Mouse (Mus musculus) erythroblast, adult 5-6 weeks (primary cell): ENCODE data around the gene Lsamp. TPM values are rescaled to one million over a fixed set of nuclear protein-coding genes. Genes with fewer than 3 reads are reported as not detected.

Experiments used
- ATAC-seq: replicated peaks from 2 replicates; pipeline ENCODE4 v1.8.0; 2016; ENCODE audit warnings: moderate number of reproducible peaks, mild to moderate bottlenecking, moderate TSS enrichment, inconsistent platforms; ENCODE audit not compliant: poor library complexity, low FRiP score, severe bottlenecking
- total RNA-seq, 2 experiments: library from RNA; stranded (forward) in 1 of 2; stranded (reverse) in 1 of 2; fragments of 150-400 nt in 1 of 2; fragments of 200-764, 138-1000 nt in 1 of 2; gene quantifications; 2 replicates each; pipeline versions ENCODE4 v1.2.3 to v1.2.4; 2015 to 2017; ENCODE audit warnings: low replicate concordance in 2 of 2

The Lsamp gene
- total RNA-seq, 2 experiments from 2014 or later, result not detected

DNA sequence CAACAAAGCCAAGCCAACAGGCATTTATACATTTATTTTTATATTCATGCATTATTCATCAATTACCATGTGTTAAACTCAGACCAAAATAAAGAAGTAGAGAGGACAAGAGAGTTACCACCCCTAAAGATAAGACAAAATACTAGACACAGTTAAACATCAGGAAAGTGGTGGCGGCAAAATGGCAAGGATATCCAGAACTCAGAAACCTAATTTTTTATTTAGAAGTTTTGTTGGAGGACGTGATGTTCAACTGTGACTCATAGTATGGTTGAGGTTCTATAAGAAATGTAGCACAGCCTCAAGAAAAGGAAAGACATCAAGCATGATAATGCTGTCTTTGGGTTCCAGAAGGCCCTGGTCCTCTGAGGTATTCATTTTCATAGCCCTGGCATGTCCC, 1104.5 kb downstream of the Lsamp start:
- no peak for ATAC-seq

DNA sequence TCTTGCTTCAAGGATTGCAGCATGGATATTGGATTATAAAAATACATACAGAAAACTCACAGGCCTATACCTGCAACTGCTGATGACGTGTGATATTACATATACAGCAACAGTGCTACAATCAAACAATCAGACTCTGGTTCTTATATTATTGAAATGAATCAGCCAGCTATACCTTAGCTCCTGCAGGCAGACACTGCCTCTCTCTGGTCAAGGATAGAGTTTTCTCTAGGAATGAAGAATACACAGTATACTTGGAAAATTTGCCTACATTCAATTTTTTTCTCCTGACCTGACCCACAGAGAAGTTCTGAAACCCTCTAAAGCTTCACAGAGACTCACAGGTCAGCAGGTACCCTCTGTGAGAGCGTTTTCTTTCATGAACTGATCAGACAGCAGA, 1105.9 kb downstream of the Lsamp start:
- ATAC-seq, result no peak

DNA sequence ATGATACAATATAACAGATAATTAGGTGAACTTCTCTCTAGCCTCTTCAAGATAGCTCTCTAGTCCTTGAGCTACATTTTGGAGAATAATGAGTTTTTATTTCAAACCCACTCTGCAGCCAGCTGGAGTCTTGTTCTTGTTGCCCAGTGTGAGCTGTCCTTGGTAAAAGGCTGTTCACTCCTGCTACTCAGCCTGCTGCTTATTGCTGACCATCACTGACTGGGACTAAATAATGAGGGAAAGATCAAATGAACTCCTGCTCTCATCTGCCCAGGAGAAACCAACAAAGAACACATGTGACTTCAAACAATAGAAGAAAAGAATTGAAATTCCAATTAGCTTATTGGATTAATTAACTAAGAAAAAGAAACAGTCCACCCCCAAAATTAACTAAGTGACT, 1107.1 kb downstream of the Lsamp start:
- ATAC-seq, result no peak

DNA sequence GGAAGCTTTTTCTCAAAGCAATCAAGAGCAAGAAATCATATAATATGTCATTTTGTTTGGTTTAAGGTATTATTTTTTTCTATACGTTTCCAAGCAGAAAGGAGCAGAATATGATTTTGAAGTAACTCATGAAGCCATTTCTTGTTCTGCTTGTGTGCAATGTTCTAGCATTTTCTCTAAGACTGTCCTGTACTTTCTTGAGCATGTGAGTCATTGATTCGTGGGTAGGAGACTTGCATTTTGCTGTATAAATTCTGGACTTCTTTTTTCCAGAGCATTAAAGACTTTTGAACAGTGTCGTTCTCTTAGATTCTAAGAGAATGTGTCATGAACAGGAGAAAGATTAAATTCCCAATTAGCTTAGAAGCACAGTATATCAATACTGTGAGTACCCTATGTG, 1118.6 kb downstream of the Lsamp start:
- no peak for ATAC-seq

DNA sequence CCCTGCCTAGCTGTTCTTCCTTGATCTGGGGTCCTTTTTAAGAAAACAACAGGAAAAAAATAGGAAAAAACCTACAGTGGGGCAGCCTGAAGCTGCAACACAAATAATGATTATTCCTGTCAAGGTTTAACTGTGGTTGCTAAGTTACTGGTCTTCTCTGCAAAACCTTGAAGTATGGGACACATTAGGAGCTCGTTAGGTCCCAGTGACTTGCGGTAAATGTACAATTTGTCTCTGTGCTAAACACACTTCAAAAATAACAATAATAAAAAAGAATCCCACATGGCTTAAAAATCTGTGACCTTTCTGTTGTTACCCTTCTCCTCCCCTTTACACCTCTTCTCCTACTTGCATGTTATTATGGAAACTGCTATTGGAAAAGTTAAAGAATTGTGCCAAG, 1140.2 kb downstream of the Lsamp start:
- no peak for ATAC-seq

DNA sequence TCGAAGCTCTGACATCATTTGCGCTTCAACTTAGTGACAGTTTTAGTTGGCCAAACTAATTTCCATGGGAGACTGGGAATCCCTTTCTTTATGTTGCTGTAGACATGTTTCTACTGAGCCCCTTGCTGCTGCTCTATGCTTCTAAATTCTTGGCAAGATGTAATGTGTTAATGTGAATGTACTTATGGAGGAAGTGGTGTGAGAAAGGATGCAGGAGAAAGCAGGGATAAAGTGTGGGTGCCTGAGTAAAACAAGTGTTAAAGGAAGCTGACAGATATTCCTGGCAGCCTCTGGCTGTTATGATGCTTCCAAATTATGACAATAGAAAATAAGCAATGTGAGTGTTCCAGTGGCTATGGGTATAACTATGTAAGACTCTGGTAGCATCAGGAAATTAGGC, 1140.9 kb downstream of the Lsamp start:
- no peak for ATAC-seq

DNA sequence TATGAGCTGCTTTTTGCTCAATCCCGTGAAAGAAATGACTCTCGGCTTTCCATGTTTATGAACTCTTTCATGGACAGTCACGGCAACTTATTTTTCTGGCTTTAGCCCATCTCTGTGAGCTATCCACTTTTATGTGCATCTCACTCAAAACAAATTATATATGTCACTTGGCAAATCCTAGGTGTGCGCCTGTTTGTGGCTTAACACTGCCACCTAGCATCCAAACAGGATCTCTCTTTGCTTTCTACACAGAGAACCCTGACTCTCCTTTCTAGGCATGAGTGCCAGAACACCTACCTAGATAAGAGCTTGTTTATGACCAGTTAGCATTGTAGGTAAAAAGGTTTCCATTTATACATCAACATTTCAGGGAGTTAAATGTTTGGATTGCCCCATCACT, 1146.9 kb downstream of the Lsamp start:
- ATAC-seq, result no peak

DNA sequence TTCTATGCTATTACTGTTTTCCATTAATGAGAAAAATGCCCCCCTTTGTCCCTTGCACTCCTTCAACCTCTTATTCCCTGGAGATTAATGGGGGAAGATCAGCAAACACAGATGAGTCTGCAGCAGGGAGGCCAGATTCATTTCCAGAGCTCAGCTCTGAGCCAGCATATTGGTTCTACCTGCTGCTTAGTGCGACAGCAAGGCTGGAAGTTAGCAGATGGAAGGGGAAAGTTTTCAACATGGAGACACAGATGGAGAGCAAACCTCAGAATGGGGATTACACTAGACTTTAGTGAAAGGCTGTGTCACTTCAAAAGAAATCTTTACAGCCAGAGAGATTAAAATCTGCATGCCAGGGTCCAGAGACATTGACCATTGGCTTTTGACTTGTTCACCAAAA, 1188.7 kb downstream of the Lsamp start:
- ATAC-seq, result no peak

DNA sequence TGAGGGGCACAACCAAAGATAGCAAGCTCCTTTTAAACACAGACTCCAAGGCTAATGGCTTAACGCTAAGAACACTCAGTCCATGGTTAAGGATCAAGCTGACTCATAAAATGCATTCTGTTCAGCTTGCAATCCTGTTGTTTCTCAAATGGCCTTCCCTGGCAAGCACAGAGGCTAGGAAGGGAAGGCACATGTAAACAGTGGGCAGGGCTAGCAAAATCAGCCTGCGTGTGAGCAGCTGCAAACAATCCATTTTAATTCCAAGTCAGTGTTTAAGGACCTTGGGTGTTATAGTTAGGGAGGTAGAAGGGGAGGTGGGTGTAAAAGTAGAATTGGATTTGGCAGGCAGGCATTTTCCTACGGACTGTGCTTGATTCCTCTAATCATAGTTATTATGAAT, 1195.4 kb downstream of the Lsamp start:
- no peak for ATAC-seq

DNA sequence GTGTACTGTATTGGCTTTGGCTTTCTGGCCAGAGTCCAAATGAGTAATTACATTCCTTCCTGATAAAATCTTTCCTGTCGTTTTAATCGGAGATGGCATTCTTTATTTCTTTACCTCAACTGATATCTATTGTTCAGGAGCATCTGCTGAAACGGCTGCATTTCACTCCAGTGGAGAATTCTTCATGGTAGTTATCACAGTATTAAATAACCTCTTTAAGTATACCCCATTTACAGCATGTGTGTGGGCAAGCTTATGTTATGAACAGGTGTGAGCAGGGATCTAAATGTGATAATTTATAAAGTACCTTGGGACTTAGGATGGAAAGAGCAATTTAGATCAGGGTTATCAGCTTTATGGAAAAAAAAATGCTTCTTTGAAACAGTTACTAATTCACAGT, 1196.7 kb downstream of the Lsamp start:
- no peak for ATAC-seq

DNA sequence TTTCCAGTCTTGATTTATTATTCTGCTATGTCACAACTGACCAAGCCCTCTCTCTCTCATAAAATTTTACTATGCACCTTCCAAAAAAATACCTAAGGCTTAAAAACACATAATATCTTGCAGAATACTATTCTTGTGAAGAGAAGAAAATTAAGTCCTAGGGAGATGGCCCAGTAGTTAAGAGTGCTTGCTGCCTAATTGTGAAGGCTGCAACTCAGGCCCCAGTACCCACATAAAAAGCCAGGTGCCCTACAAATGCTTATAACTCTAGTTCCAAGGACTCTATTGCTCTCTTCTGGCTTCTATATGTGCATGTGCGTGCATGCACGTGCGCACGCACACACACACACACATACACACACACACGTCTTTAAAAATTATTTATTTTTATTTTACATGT, 1225.9 kb downstream of the Lsamp start:
- no peak for ATAC-seq

DNA sequence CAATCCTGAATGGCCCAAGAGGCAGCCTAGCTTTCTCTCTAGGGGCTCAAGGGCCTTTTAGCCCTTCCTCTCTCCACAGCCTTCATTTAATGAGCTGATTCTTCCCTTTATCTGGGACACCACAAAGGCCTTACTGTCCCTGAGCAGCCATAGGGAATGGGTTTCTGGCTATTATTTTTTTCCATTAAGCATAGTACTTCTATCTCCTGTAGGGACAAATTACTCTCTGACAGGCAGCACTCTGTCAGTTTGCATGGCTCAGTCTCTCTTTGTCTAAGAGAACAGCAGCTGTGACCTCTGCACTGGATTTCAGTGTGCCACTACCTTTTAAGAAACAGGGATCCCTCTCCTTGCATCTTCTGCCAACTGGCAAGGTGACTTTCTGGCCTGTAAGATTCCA, 1251.7 kb downstream of the Lsamp start:
- no peak for ATAC-seq

DNA sequence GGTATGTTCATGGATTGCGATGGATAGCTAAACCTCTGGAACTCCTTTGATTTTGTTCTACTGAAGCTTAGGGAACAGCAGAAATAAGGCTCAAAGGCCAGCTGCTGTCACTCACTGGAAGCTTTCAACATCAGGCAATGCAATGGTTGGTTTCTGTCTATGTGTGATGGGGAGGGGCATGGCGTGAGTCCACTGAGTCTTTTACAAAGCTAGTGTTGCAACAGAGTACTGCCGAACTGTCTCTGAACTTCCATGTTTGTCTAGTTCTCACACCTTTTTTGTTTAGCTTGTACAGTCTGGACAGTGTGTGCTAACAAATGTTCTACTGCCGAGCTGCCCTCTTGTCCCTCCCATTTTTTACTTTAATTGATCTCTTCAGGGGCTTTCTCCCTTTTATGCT, 1258.7 kb downstream of the Lsamp start:
- ATAC-seq, result no peak

DNA sequence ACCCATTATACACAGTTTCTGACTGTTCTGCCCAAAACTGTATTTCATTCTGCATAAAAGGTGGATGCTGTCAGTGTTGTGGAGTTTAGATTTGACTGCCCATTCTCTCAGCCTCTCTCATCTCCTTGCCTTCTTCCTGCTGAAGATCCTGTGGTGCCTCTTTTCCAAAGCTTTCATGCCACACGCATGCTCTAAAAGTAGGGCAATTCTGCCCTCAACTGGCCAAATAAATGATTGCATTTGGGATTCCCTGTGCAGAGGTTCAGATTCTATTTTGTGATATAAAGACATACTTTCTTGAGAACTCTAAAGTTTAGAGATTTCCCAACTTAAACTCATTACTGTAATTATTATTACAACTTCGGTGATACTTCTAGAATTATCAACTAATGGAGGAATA, 1260.5 kb downstream of the Lsamp start:
- no peak for ATAC-seq

DNA sequence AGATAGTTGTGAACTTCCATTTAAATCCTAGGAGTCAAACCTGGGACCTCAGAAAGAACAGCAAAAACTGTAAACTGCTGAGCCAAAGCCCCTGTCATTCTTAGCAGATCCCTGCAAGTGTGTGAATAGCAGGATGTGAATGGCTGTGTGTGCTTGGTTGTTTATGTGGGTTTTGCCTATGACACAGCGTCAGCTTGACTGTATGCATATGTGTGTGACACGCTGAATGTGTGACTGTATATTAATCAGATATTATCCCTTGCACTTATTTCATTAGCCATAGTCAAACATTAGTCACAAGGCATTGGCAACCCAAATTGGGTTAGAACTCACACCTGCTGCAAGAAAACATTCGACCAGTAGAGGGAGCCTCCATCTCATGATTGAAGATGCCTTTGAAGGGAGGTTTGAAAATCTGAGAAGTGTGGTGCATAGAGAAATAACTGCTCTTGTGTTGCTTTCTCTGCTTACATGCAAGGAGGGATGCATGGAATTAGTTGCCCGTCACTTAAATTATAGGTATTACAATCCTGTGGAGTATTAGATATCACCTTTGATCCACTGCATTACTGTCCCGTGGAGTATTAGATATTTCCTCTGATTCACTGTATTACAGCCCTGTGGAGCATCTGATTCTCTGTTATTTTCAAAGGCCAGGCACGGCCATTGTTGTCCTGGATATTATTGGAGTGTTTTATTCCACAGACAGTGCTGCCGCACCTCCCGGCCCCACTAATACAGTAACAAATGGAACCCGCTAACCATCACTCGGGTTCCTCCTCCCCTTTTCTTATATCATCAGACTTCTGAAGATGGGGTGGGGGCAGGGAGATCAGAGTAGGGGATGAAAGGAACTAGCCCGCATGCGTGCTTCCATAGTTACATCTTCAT, 1274.2 kb downstream of the Lsamp start:
- ATAC-seq, result no peak

DNA sequence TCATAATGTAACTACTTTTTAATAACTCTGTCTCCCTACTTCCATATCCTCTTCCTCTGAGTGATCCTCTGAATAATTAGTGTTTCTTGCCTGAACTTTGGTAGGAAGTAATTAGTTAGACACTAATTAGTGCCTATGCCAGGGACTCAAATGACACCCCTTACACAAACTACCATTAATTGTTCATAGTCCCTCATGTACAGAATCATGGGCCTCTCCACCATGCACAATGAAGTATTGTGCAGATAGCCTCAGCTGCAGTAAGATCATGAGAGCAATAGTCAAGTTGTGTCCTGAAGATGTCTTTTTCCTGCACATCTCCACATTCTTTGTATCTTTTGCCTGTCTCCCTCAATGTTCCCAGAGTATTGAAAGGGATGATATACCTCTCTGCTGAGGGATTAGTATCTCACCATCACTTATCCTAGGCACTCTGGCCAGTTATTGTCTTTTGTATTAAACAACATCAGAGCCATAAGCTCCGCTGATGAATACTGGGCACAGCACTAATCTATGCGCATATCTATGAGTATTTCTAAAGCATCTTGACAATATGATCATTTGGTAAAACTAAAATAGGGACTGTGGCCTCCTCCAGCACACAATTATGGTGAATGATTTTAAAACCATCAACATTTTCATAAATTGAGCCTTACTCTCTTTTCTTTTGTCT, 1292.0 kb downstream of the Lsamp start:
- no peak for ATAC-seq

DNA sequence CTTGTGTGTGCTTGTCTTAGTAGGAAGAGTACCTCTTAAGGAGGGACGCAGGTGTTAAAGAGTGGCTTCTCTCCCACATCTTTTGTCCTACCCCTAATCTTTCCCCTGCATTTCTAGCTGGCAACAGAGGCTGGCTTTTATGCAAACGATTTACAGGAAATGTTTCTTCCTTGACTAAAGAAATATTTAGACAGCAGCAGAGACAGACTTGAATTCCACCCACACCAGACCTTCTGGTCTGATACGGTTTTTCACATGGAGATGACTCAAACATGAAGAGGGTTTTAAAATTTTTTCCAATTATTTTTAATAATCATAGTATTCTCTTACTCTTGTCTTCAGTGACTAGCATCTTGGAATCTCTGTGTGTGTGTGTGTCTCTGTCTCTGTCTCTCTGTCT, 1333.8 kb downstream of the Lsamp start:
- ATAC-seq, result no peak

DNA sequence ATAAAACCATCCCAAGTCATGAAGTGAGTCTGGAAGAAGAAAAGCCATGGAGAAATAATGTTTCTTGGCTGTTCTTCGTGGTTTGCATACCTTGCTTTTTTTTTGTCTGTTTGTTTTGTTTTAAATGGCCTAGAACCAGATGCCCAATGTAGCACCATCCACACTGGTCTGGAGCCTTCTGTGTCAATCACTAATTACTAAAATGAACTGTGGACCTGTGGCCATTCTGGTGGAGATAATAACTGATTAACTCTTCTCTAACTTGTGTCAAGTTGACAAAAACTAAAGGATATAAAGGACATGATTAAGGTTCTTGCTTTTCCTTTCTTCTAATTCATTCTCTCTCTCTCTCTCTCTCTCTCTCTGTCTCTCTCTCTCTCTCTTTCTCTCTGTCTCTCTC, 1359.3 kb downstream of the Lsamp start:
- no peak for ATAC-seq

DNA sequence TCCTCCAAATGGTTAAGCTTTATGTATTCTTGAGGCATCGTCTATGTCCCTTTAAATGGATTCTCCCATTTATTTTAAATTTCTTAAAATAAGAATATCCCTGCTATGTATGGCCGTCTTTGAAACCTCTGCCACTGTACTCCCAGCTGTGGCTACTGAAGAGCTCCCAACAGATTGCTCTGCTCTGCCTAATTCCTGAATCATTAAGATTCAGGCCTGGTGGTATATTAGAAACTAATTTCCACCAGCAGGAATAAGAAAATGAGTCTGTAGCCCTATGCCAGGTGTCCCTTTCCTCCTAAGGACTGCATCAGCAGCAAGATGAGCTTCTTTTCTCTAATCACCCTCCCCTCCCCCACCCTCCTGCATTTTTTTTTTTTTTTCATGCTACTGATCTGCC, 1381.0 kb downstream of the Lsamp start:
- ATAC-seq, result no peak

DNA sequence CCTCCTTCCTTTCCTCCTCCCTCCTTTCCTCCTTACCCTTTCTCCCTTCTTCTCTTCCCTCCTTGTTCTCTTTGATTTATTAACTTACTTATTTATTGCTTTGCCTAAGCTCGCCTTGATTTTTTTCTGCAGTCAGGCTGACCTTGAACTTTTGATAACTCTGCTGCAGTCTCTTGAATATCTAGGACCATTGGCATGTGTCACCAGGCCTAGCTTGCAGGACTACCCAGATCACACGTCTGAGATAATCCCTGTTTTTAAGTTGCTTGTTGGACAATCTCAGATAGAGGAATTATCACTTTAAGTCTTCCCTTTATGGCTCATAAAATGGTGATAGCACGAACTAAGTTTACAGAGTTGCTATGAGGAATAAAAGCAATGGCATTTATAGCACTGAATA, 1399.5 kb downstream of the Lsamp start:
- ATAC-seq, result no peak

DNA sequence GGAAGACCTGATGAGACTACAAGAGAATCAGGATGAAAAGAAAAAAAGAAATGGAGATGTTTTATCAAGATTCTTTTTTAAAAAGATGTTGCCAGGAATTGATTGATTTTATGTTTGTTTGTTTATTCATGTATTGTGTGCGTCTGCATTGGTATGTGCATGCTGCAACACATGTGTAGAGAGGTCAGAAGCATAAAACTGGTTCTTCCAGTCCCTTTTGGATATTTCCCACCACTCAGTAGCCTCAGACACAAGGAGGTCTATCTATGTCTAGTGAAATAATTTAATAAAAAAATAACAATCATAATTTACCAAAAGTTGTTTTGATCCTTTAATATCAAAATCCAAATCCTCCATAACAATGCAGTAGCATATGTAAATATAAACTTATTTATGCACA, 1400.1 kb downstream of the Lsamp start:
- no peak for ATAC-seq

DNA sequence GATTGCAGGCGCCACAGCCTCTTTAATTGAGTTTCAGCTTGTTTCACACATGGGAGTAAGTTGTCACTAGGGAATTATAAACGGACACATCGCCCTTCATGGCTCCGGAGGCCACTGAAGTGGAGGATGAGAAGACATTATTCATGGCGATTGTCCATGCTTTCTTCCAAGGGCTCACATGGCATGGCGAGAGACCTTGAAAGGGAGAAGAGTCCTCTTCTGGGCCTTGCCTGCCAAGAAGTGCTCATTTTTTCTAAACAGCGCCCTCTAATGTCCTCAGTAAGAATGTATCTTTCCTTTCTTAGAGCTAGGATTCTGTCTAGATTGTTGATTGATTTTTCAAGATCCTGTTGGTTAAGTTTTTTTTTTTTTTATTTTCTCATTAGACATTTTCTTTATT, 1424.7 kb downstream of the Lsamp start:
- ATAC-seq, result no peak
